Mouse (Mus musculus) granulocyte monocyte progenitor cell, adult 5-6 weeks (primary cell): ENCODE measurements around the gene Gpr39. TPM values are rescaled to one million over a fixed set of nuclear protein-coding genes. Genes with fewer than 3 reads are reported as not detected.
"Not testable (repeated sequence)": the region's sequence is repeated elsewhere in the genome, so short reads cannot be mapped to it uniquely, and the experiment has no call there.

Experiments used
- ATAC-seq: replicated peaks from 2 replicates; pipeline ENCODE4 v1.8.0; 2016; ENCODE audit warnings: mild to moderate bottlenecking, moderate TSS enrichment, inconsistent platforms; ENCODE audit not compliant: poor library complexity, severe bottlenecking
- total RNA-seq, 2 experiments: library from RNA; stranded (forward) in 1 of 2; stranded (reverse) in 1 of 2; fragments of 200-712, 200-1000 nt in 1 of 2; fragments of >200 nt in 1 of 2; fragmentation: Nextera tagmentation in 1 of 2; gene quantifications; 2 replicates each; pipeline ENCODE4 v1.2.3; 2014 to 2017

The Gpr39 gene
- total RNA-seq (2014; fragmentation: Nextera tagmentation), result not detected in 2 replicates
- total RNA-seq (2017), result 0.04 TPM in 1 of 2 replicates, not detected in the other

- peak; percentile 90 for ATAC-seq
Observed at GRCm38 (mm10) chr1:125676790-125677273, at the start of gene Gpr39. TSS of gene Gpr39 (plus strand) at chr1:125676995.

GRCm38 (mm10) chr1:125639501-125640253, 37.1 kb upstream of the Gpr39 start:
- no peak for ATAC-seq

- ATAC-seq, result no peak
Observed at GRCm38 (mm10) chr1:125643643-125644042, 33.2 kb upstream of the Gpr39 start.

- ATAC-seq, result not testable (repeated sequence)
Observed at GRCm38 (mm10) chr1:125646816-125647215, 30.0 kb upstream of the Gpr39 start.

- ATAC-seq, result peak; percentile 20
Observed at GRCm38 (mm10) chr1:125648011-125648410, 28.8 kb upstream of the Gpr39 start.

GRCm38 (mm10) chr1:125649056-125649455, 27.7 kb upstream of the Gpr39 start:
- ATAC-seq, result no peak

GRCm38 (mm10) chr1:125652836-125653594, 23.8 kb upstream of the Gpr39 start:
- no peak for ATAC-seq

- ATAC-seq, result no peak
Observed at GRCm38 (mm10) chr1:125657416-125657815, 19.4 kb upstream of the Gpr39 start.

GRCm38 (mm10) chr1:125660151-125660550, 16.6 kb upstream of the Gpr39 start:
- ATAC-seq, result no peak

- ATAC-seq, result no peak
Observed at GRCm38 (mm10) chr1:125660901-125661300, 15.9 kb upstream of the Gpr39 start.

GRCm38 (mm10) chr1:125662058-125662457, 14.7 kb upstream of the Gpr39 start:
- no peak for ATAC-seq

GRCm38 (mm10) chr1:125662660-125663059, 14.1 kb upstream of the Gpr39 start:
- ATAC-seq, result no peak

- ATAC-seq, result peak; percentile 81
Observed at GRCm38 (mm10) chr1:125663104-125663503, 13.7 kb upstream of the Gpr39 start.

GRCm38 (mm10) chr1:125665127-125665637, 11.6 kb upstream of the Gpr39 start:
- ATAC-seq, result no peak

- peak; percentile 63 for ATAC-seq
Observed at GRCm38 (mm10) chr1:125669035-125669434, 7.8 kb upstream of the Gpr39 start.

- ATAC-seq, result no peak
Observed at GRCm38 (mm10) chr1:125675186-125675585, 1.6 kb upstream of the Gpr39 start.

GRCm38 (mm10) chr1:125677286-125677685, 491 bp downstream of the Gpr39 start:
- peak; percentile 24 for ATAC-seq

- no peak for ATAC-seq
Observed at GRCm38 (mm10) chr1:125679522-125680077, 2.8 kb downstream of the Gpr39 start.

GRCm38 (mm10) chr1:125684423-125684822, 7.6 kb downstream of the Gpr39 start:
- ATAC-seq, result 0 out of 2 replicates have a peak, but pooled peaks have one; percentile 7

GRCm38 (mm10) chr1:125685304-125685703, 8.5 kb downstream of the Gpr39 start:
- ATAC-seq, result no peak
